In genomic region chr11:75189713-75190370, GRCm38 (mm10) we compare ENCODE assay signal across 8 mouse cellular contexts. TPM values are rescaled to one million over a fixed set of nuclear protein-coding genes. Genes with fewer than 3 reads are reported as not detected.
DNase-seq lines count a peak whose midpoint lies in the region; ATAC-seq and TF ChIP-seq lines count a peak whose summit lies in the region.

No protein-coding gene starts in this region.

- peak overlapping the region; percentile 92 for H3K4me3 ChIP-seq in kidney, embryonic 14.5 days (ENCODE audit: low read length)
- H3K4me3 ChIP-seq in bone marrow, adult 2 months (replicated peaks; ENCODE audit: control insufficient read depth, low read depth, low read length) = peak overlapping the region; percentile 92
- H3K4me3 ChIP-seq in heart, embryonic 16.5 days (ENCODE audit: low read length) = peak overlapping the region; percentile 75

- peak overlapping the region; percentile 88 for H3K4me2 ChIP-seq in kidney, embryonic 14.5 days (replicated peaks; ENCODE audit: low read depth, low read length)
- peak overlapping the region; percentile 90 for H3K4me2 ChIP-seq in heart, embryonic 16.5 days (ENCODE audit: low read depth, low read length)

- ATAC-seq in kidney, embryonic 14.5 days (ENCODE audit: low FRiP score, low TSS enrichment) = peak; percentile 25; the same call in 1 of the 2 replicates
- no peak for ATAC-seq in heart, embryonic 16.5 days (replicated peaks; ENCODE audit: extremely low read depth, insufficient read depth, low FRiP score)
- peak; percentile 47 for ATAC-seq in megakaryocyte progenitor cell, adult 5-6 weeks (replicated peaks; ENCODE audit: poor library complexity)

- no peaks in the 10 kb centered on the region for H3K9me3 ChIP-seq in kidney, embryonic 14.5 days (ENCODE audit: control insufficient read depth, low read length)
- H3K9me3 ChIP-seq in heart, embryonic 16.5 days (replicated peaks; ENCODE audit: control insufficient read depth, low read length) = no peaks in the 10 kb centered on the region

- peaks cover 22% of the 10 kb centered on the region for H3K4me1 ChIP-seq in kidney, embryonic 14.5 days (ENCODE audit: control insufficient read depth, insufficient read depth, low read length)
- H3K4me1 ChIP-seq in bone marrow, adult 2 months (ENCODE audit: control insufficient read depth, insufficient read depth, low read length) = no peaks in the 10 kb centered on the region
- peaks cover 31% of the 10 kb centered on the region for H3K4me1 ChIP-seq in heart, embryonic 16.5 days (ENCODE audit: control insufficient read depth, insufficient read depth, low read length)

- H3K27ac ChIP-seq in kidney, embryonic 14.5 days (ENCODE audit: low read depth, low read length) = no peak overlapping the region
- no peak overlapping the region; the same call in 1 of the 2 replicates for H3K27ac ChIP-seq in bone marrow, adult 2 months (ENCODE audit: control insufficient read depth, insufficient read depth, low read depth, low read length, poor library complexity)
- peak overlapping the region; percentile 78 for H3K27ac ChIP-seq in heart, embryonic 16.5 days (ENCODE audit: low read length)

- no peak for DNase-seq in kidney, postnatal 4 days
- DNase-seq in left cerebral cortex, postnatal 4 days = no peak
- DNase-seq in gastrocnemius, postnatal 4 days (ENCODE audit: low spot score in 2 of 2) = no peak
- no peak for DNase-seq in left cerebral cortex, adult 9 months (ENCODE audit: low spot score in 2 of 2)

- no peak for TF ChIP-seq CTCF in bone marrow, adult 2 months (IDR thresholded peaks at IDR 0.05; ENCODE audit: control insufficient read depth, insufficient read depth, low read length)

- peaks cover 4% of the 10 kb centered on the region; the same call in 1 of the 2 replicates for H3K36me3 ChIP-seq in kidney, embryonic 14.5 days (ENCODE audit: control insufficient read depth, insufficient read depth, low read length)
- H3K36me3 ChIP-seq in heart, embryonic 16.5 days (ENCODE audit: control insufficient read depth, insufficient read depth) = 0 out of 2 replicates have a peak, but pooled peaks cover 2% of the 10 kb centered on the region

- H3K27me3 ChIP-seq in kidney, embryonic 14.5 days (ENCODE audit: control insufficient read depth, insufficient read depth, low read length) = peaks cover 20% of the 10 kb centered on the region
- H3K27me3 ChIP-seq in heart, embryonic 16.5 days (ENCODE audit: control insufficient read depth, insufficient read depth, low read length) = no peaks in the 10 kb centered on the region

- no peak for TF ChIP-seq POLR2A in bone marrow, adult 2 months (IDR thresholded peaks at IDR 0.05; ENCODE audit: borderline replicate concordance, control insufficient read depth, low read depth, low read length)

- H3K9ac ChIP-seq in kidney, embryonic 14.5 days (ENCODE audit: low read depth, low read length) = peak overlapping the region; percentile 76
- peak overlapping the region; percentile 76 for H3K9ac ChIP-seq in heart, embryonic 16.5 days (ENCODE audit: low read length)

- WGBS in kidney, embryonic 14.5 days = under 1% methylated on average over 22 of the region's 22 CpGs
- under 1% methylated on average over 22 of the region's 22 CpGs for WGBS in bone marrow, adult 2 months
- under 1% methylated on average over 22 of the region's 22 CpGs for WGBS in heart, embryonic 16.5 days

- intact Hi-C loops in left cerebral cortex, postnatal 4 days (cut with DNase I) = loop anchor here (2.0 kb wide), 1 partner anchor 99 kb away; no protein-coding TSS in a partner anchor

RNA-seq across cellular contexts. Expression of gene Dph1, which starts 1.2 kb away (rescaled TPM):
- 25.7 and 29.2 TPM in 2 replicates for polyA plus RNA-seq in kidney, embryonic 14.5 days (2014; fragmentation: Nextera tagmentation; extraction: Ambion mirVana)
- polyA plus RNA-seq in bone marrow, adult 2 months (2011; ENCODE audit: insufficient read depth, insufficient read length, low replicate concordance, missing spikeins) = 3.5 and 5.9 TPM in 2 replicates
- polyA plus RNA-seq in heart, embryonic 16.5 days (2015; fragmentation: Nextera tagmentation; extraction: Ambion mirVana) = 19.7 and 21.0 TPM in 2 replicates
- total RNA-seq in megakaryocyte progenitor cell, adult 5-6 weeks (2015) = 3.3 and 7.4 TPM in 2 replicates
- 9.2 and 9.5 TPM in 2 replicates for total RNA-seq in megakaryocyte progenitor cell, adult 5-6 weeks (2017)
- 10 to 100 TPM; 15.2 to 15.3 TPM for total RNA-seq in left cerebral cortex, postnatal 4 days (2021)
- 10 to 100 TPM in 1 of 2 experiments, 1 to 10 TPM in 1; 10.0 to 11.4 TPM for total RNA-seq in gastrocnemius, postnatal 4 days (2021)

RNA-seq across cellular contexts. Expression of gene Rtn4rl1, which starts 3.7 kb away (rescaled TPM):
- polyA plus RNA-seq in kidney, embryonic 14.5 days (2014; fragmentation: Nextera tagmentation; extraction: Ambion mirVana) = 2.7 and 4.2 TPM in 2 replicates
- 0.65 and 0.85 TPM in 2 replicates for polyA plus RNA-seq in bone marrow, adult 2 months (2011; ENCODE audit: insufficient read depth, insufficient read length, low replicate concordance, missing spikeins)
- polyA plus RNA-seq in heart, embryonic 16.5 days (2015; fragmentation: Nextera tagmentation; extraction: Ambion mirVana) = 12.4 and 13.1 TPM in 2 replicates
- 0.49 and 1.1 TPM in 2 replicates for total RNA-seq in megakaryocyte progenitor cell, adult 5-6 weeks (2015)
- 0.20 and 0.42 TPM in 2 replicates for total RNA-seq in megakaryocyte progenitor cell, adult 5-6 weeks (2017)
- 10 to 100 TPM; 31.6 to 35.4 TPM for total RNA-seq in left cerebral cortex, postnatal 4 days (2021)
- total RNA-seq in gastrocnemius, postnatal 4 days (2021) = 1 to 10 TPM; 4.2 to 5.0 TPM

RNA-seq across cellular contexts. Expression of gene Ovca2, which starts 11.2 kb away (rescaled TPM):
- 33.3 and 33.4 TPM in 2 replicates for polyA plus RNA-seq in kidney, embryonic 14.5 days (2014; fragmentation: Nextera tagmentation; extraction: Ambion mirVana)
- polyA plus RNA-seq in bone marrow, adult 2 months (2011; ENCODE audit: insufficient read depth, insufficient read length, low replicate concordance, missing spikeins) = 5.6 and 20.8 TPM in 2 replicates
- polyA plus RNA-seq in heart, embryonic 16.5 days (2015; fragmentation: Nextera tagmentation; extraction: Ambion mirVana) = 18.4 and 18.7 TPM in 2 replicates
- total RNA-seq in megakaryocyte progenitor cell, adult 5-6 weeks (2015) = 20.8 and 26.3 TPM in 2 replicates
- 14.5 and 16.5 TPM in 2 replicates for total RNA-seq in megakaryocyte progenitor cell, adult 5-6 weeks (2017)
- total RNA-seq in left cerebral cortex, postnatal 4 days (2021) = 10 to 100 TPM in 1 of 2 experiments, 1 to 10 TPM in 1; 9.2 to 11.2 TPM
- 1 to 10 TPM; 6.6 to 6.8 TPM for total RNA-seq in gastrocnemius, postnatal 4 days (2021)

RNA-seq across cellular contexts. Expression of gene Hic1, which starts 20.5 kb away (rescaled TPM):
- 16.9 and 26.6 TPM in 2 replicates for polyA plus RNA-seq in kidney, embryonic 14.5 days (2014; fragmentation: Nextera tagmentation; extraction: Ambion mirVana)
- 0.36 TPM in 1 of 2 replicates, not detected in the other for polyA plus RNA-seq in bone marrow, adult 2 months (2011; ENCODE audit: insufficient read depth, insufficient read length, low replicate concordance, missing spikeins)
- polyA plus RNA-seq in heart, embryonic 16.5 days (2015; fragmentation: Nextera tagmentation; extraction: Ambion mirVana) = 7.1 and 9.8 TPM in 2 replicates
- 0.02 TPM in 1 of 2 replicates, not detected in the other for total RNA-seq in megakaryocyte progenitor cell, adult 5-6 weeks (2015)
- not detected in 2 replicates for total RNA-seq in megakaryocyte progenitor cell, adult 5-6 weeks (2017)
- 1 to 10 TPM; 5.2 to 5.6 TPM for total RNA-seq in left cerebral cortex, postnatal 4 days (2021)
- total RNA-seq in gastrocnemius, postnatal 4 days (2021) = 10 to 100 TPM; 42.7 to 48.8 TPM

Comparison
In these comparisons a context has a peak if more than half of its experiments do, and no peak if none do; other contexts are left out.
1. RNA of gene Rtn4rl1, which starts 3.7 kb away (total RNA-seq): 31.6 to 35.4 TPM in left cerebral cortex, postnatal 4 days; 4.2 to 5.0 TPM in gastrocnemius, postnatal 4 days and 0.20 to 1.1 TPM in megakaryocyte progenitor cell, adult 5-6 weeks; every median in the first group is over 4 times any median in the second.
2. Peak in every context shown above with its lines, with median percentiles within 50 percentile points of each other: H3K4me3 ChIP-seq.